Mouse (Mus musculus): Measurements from ENCODE around the gene Cfap97d1. TPM values are rescaled to one million over a fixed set of nuclear protein-coding genes. Genes with fewer than 3 reads are reported as not detected.

Cfap97d1 gene
- polyA plus RNA-seq, 1 experiment: not detected

- DNase-seq (ENCODE audit: low spot score): no peak
Measured at GRCm38 (mm10) chr11:102035456-102035960, 51.4 kb downstream of the Cfap97d1 start.

DNA sequence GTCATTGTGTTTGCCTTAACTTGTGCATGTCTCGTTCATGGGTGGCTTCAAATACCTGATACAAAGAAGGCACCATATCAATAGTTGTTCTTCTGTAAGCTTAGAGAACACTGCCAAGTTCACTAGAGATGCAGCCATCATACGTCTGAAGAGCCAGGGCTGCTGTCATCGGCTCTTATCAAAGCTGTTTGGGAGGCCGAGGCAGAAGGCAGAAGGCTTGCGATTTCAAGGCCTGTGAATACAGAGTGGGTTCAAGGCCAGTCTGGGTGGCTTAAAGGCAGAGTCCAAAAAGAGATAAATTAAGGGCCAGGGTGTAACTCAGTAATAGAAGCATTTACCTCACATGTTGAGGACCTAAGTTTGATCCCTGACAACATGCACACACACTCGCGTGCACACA is 52.3 kb downstream of the Cfap97d1 start:
- no peak for DNase-seq (ENCODE audit: low spot score)

DNA sequence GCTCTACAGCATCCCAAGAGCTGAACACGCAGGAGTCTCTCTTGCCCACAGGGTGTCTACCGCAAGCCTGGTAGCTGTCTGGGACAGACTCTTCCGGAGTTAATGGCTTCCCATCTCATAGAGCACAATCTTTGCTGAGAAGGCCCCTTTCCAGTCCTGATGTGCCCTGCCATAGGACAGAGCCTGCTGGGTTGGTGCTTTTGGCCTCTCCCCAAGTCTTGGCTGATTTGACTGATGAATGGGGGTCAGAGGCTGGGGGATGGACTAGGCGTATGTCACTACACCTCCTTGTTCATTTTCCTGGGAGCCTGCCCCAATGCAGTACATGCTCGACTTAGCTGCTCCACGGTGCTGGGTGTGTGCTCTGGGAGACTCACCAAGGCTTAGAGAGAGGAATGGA is 53.7 kb downstream of the Cfap97d1 start:
- DNase-seq (ENCODE audit: low spot score): no peak

- DNase-seq (ENCODE audit: low spot score): no peak
Measured at GRCm38 (mm10) chr11:102039487-102040137, 55.5 kb downstream of the Cfap97d1 start.

GRCm38 (mm10) chr11:102040138-102040524 is 56.1 kb downstream of the Cfap97d1 start:
- peak; percentile 75 for DNase-seq (ENCODE audit: low spot score)

GRCm38 (mm10) chr11:102040646-102041045 is 56.6 kb downstream of the Cfap97d1 start:
- DNase-seq (ENCODE audit: low spot score): no peak

- no peak for DNase-seq (ENCODE audit: low spot score)
Measured at GRCm38 (mm10) chr11:102041350-102041949, 57.4 kb downstream of the Cfap97d1 start, which contains the start of gene Cd300lg. TSS of gene Cd300lg (plus strand) at chr11:102041509.

Other genes with a start within 250 kb of the Cfap97d1 start
- gene Etv4, start 198.9 kb upstream of the Cfap97d1 start, polyA plus RNA-seq (2012; rRNA removed): 0.44 and 0.65 TPM in 2 replicates
- 2.8 and 2.9 TPM in 2 replicates for gene Meox1, start 89.9 kb upstream of the Cfap97d1 start, polyA plus RNA-seq (2012; rRNA removed)
- gene Sost, start 17.3 kb upstream of the Cfap97d1 start, polyA plus RNA-seq (2012; rRNA removed): 0.03 TPM in 1 of 2 replicates, not detected in the other
- 55.8 and 62.7 TPM in 2 replicates for gene Dusp3, start 2.7 kb downstream of the Cfap97d1 start, polyA plus RNA-seq (2012; rRNA removed)
- 1.2 and 1.4 TPM in 2 replicates for gene Mpp3, start 44.2 kb downstream of the Cfap97d1 start, polyA plus RNA-seq (2012; rRNA removed)
- 15.3 and 19.8 TPM in 2 replicates for gene Cd300lg, start 57.2 kb downstream of the Cfap97d1 start, polyA plus RNA-seq (2012; rRNA removed)
- gene Mpp2, start 104.2 kb downstream of the Cfap97d1 start, polyA plus RNA-seq (2012; rRNA removed): 18.9 and 21.0 TPM in 2 replicates
- gene Ppy, start 117.0 kb downstream of the Cfap97d1 start, polyA plus RNA-seq (2012; rRNA removed): 0.19 and 0.51 TPM in 2 replicates
- not detected in 2 replicates for gene Pyy, start 123.6 kb downstream of the Cfap97d1 start, polyA plus RNA-seq (2012; rRNA removed)
- 0.07 and 0.15 TPM in 2 replicates for gene Nags, start 161.2 kb downstream of the Cfap97d1 start, polyA plus RNA-seq (2012; rRNA removed)
- gene Tmem101, start 172.1 kb downstream of the Cfap97d1 start, polyA plus RNA-seq (2012; rRNA removed): 15.0 and 17.4 TPM in 2 replicates
- gene Lsm12, start 201.0 kb downstream of the Cfap97d1 start, polyA plus RNA-seq (2012; rRNA removed): 29.9 and 32.4 TPM in 2 replicates
- 73.3 and 80.1 TPM in 2 replicates for gene G6pc3, start 205.3 kb downstream of the Cfap97d1 start, polyA plus RNA-seq (2012; rRNA removed)
- gene Hdac5, start 245.9 kb downstream of the Cfap97d1 start, polyA plus RNA-seq (2012; rRNA removed): 58.1 and 75.4 TPM in 2 replicates